Mouse (Mus musculus): ENCODE measurements around the gene Ankrd13a. TPM values are rescaled to one million over a fixed set of nuclear protein-coding genes. Genes with fewer than 3 reads are reported as not detected.

The Ankrd13a gene
- polyA plus RNA-seq, 1 experiment from 2014 or later: 144 TPM

GRCm38 (mm10) chr5:114796299-114797012 lies 22.0 kb downstream of the Ankrd13a start:
- POLR2A ChIA-PET: no interaction called here
- in situ Hi-C loops (cut with MboI; ENCODE audit: low pct_unique_long_range_greater_than_20kb): no loop called here
- CTCF ChIA-PET: interaction anchor here (1.1 kb wide), 1 partner anchor 21 kb away, joined by 3 read pairs; the partner anchor contains the start of gene Git2
- DNase-seq (ENCODE audit: low read depth, low spot score) (no peak), ATAC-seq (no peak)
- TF ChIP-seq CTCF (IDR thresholded peaks at IDR 0.05): no peak
- no peaks in the 10 kb centered on the region for H3K27me3 ChIP-seq

- in situ Hi-C loops (cut with MboI; ENCODE audit: low pct_unique_long_range_greater_than_20kb): no loop called here
- no peak for TF ChIP-seq CTCF (IDR thresholded peaks at IDR 0.05)
- no peaks in the 10 kb centered on the region for H3K27me3 ChIP-seq
- ATAC-seq (no peak), DNase-seq (ENCODE audit: low read depth, low spot score) (no peak)
- POLR2A ChIA-PET: no interaction called here
- CTCF ChIA-PET: no interaction called here
Observed at GRCm38 (mm10) chr5:114797253-114797652, 22.8 kb downstream of the Ankrd13a start.

- CTCF ChIA-PET: no interaction called here
- in situ Hi-C loops (cut with MboI; ENCODE audit: low pct_unique_long_range_greater_than_20kb): no loop called here
- ATAC-seq: no peak
- TF ChIP-seq CTCF (IDR thresholded peaks at IDR 0.05): no peak
- no peak for DNase-seq (ENCODE audit: low read depth, low spot score)
- no peaks in the 10 kb centered on the region for H3K27me3 ChIP-seq
- POLR2A ChIA-PET: no interaction called here
Observed at GRCm38 (mm10) chr5:114799848-114800247, 25.4 kb downstream of the Ankrd13a start.

- no peak for ATAC-seq
- H3K27me3 ChIP-seq: no peaks in the 10 kb centered on the region
- TF ChIP-seq CTCF (IDR thresholded peaks at IDR 0.05): no peak
- CTCF ChIA-PET: no interaction called here
- in situ Hi-C loops (cut with MboI; ENCODE audit: low pct_unique_long_range_greater_than_20kb): no loop called here
- POLR2A ChIA-PET: no interaction called here
- DNase-seq (ENCODE audit: low read depth, low spot score): no peak
Observed at GRCm38 (mm10) chr5:114801049-114801448, 26.6 kb downstream of the Ankrd13a start.

- CTCF ChIA-PET: no interaction called here
- no peaks in the 10 kb centered on the region for H3K27me3 ChIP-seq
- POLR2A ChIA-PET: interaction anchor here (0.7 kb wide), 1 partner anchor 165 kb away, joined by 3 read pairs; no protein-coding TSS in a partner anchor
- DNase-seq (ENCODE audit: low read depth, low spot score) (no peak), ATAC-seq (no peak)
- TF ChIP-seq CTCF (IDR thresholded peaks at IDR 0.05): no peak
- in situ Hi-C loops (cut with MboI; ENCODE audit: low pct_unique_long_range_greater_than_20kb): no loop called here
Observed at GRCm38 (mm10) chr5:114801841-114802240, 27.4 kb downstream of the Ankrd13a start.

- CTCF ChIA-PET: interaction anchor here (2.6 to 2.9 kb wide), 2 partner anchors 8 to 15 kb away, joined by 8 read pairs; no protein-coding TSS in a partner anchor
- no peak for DNase-seq (ENCODE audit: low read depth, low spot score)
- POLR2A ChIA-PET: no interaction called here
- ATAC-seq: no peak
- no peaks in the 10 kb centered on the region for H3K27me3 ChIP-seq
- in situ Hi-C loops (cut with MboI; ENCODE audit: low pct_unique_long_range_greater_than_20kb): no loop called here
- TF ChIP-seq CTCF (IDR thresholded peaks at IDR 0.05): no peak
Observed at GRCm38 (mm10) chr5:114803231-114803630, 28.8 kb downstream of the Ankrd13a start.

GRCm38 (mm10) chr5:114804335-114804734 lies 29.9 kb downstream of the Ankrd13a start:
- no peak for TF ChIP-seq CTCF (IDR thresholded peaks at IDR 0.05)
- POLR2A ChIA-PET: interaction anchor here (0.9 kb wide), 1 partner anchor 22 kb away, joined by 3 read pairs; no protein-coding TSS in a partner anchor
- CTCF ChIA-PET: interaction anchor here (1.3 to 2.9 kb wide), 6 partner anchors 9 to 136 kb away, joined by 3 to 8 read pairs (median 4); no protein-coding TSS in a partner anchor
- DNase-seq (ENCODE audit: low read depth, low spot score): no peak
- ATAC-seq: no peak
- H3K27me3 ChIP-seq: no peaks in the 10 kb centered on the region
- in situ Hi-C loops (cut with MboI; ENCODE audit: low pct_unique_long_range_greater_than_20kb): no loop called here

- in situ Hi-C loops (cut with MboI; ENCODE audit: low pct_unique_long_range_greater_than_20kb): no loop called here
- CTCF ChIA-PET: interaction anchor here (1.0 to 2.9 kb wide), 7 partner anchors 10 to 136 kb away, joined by 3 to 8 read pairs (median 3); no protein-coding TSS in a partner anchor
- POLR2A ChIA-PET: interaction anchor here (0.9 kb wide), 1 partner anchor 23 kb away, joined by 3 read pairs; no protein-coding TSS in a partner anchor
- no peaks in the 10 kb centered on the region for H3K27me3 ChIP-seq
- DNase-seq (ENCODE audit: low read depth, low spot score): no peak
- TF ChIP-seq CTCF (IDR thresholded peaks at IDR 0.05): no peak
- ATAC-seq: no peak
Observed at GRCm38 (mm10) chr5:114804958-114805357, 30.5 kb downstream of the Ankrd13a start.

- DNase-seq (ENCODE audit: low read depth, low spot score): no peak
- in situ Hi-C loops (cut with MboI; ENCODE audit: low pct_unique_long_range_greater_than_20kb): no loop called here
- TF ChIP-seq CTCF (IDR thresholded peaks at IDR 0.05): no peak
- no peaks in the 10 kb centered on the region for H3K27me3 ChIP-seq
- ATAC-seq: no peak
- ChIA-PET POLR2A (no interaction called here), CTCF (interaction anchor here (1.0 to 2.9 kb wide), 5 partner anchors 11 to 137 kb away, joined by 3 to 8 read pairs (median 3); no protein-coding TSS in a partner anchor)
Observed at GRCm38 (mm10) chr5:114805436-114806350, 31.2 kb downstream of the Ankrd13a start.

GRCm38 (mm10) chr5:114806636-114807035 lies 32.2 kb downstream of the Ankrd13a start:
- H3K27me3 ChIP-seq: no peaks in the 10 kb centered on the region
- ChIA-PET CTCF (interaction anchor here (0.6 kb wide), 1 partner anchor 197 kb away, joined by 3 read pairs; no protein-coding TSS in a partner anchor), POLR2A (no interaction called here)
- in situ Hi-C loops (cut with MboI; ENCODE audit: low pct_unique_long_range_greater_than_20kb): no loop called here
- no peak for TF ChIP-seq CTCF (IDR thresholded peaks at IDR 0.05)
- ATAC-seq (no peak), DNase-seq (ENCODE audit: low read depth, low spot score) (no peak)

Measured in Patski (cell line).